Mouse (Mus musculus): ENCODE measurements around the gene Them4. TPM values are rescaled to one million over a fixed set of nuclear protein-coding genes. Genes with fewer than 3 reads are reported as not detected.
"Not testable (repeated sequence)": the region's sequence is repeated elsewhere in the genome, so short reads cannot be mapped to it uniquely, and the experiment has no call there.

The Them4 gene
- polyA plus RNA-seq (2012; rRNA removed), result 19.2 and 22.3 TPM in 2 replicates

DNA sequence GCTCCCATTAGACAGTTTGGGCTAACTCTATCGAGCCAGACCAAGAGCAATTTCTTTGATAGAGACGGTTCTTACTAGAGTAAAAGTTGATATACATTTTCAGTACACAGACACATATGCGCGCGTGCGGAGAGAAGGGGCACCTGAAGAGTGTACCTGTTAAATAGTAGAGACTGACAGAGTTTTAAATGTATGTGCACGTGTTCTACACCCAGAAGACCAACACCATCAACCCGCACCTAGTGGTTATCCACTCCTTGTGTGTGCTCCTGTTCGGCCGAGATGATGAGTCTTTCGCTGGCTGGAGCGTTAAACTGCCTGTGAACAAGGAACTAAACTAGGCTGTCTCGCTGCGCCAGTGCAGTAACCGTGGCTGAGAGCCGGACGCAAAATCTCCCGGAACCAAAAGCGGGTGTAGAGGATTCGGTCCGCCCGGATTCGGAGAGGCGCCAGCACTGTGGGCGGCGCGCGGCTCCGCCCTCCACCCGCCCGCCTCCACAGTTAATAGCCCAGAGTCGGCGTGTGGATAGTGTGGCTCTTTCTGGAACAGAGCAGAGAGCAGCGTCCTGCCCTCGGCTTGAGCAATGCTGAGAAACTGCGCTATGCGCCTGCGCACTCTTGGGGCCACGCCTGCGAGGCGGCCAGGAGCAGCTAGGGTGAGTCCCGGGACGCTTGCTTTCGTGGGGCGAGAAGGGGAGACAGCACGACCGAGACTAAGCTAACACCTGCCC lies at the start of gene Them4:
Gene Them4 (plus strand): TSS at position 457 of the 731 bp plus-strand sequence.
- DNase-seq (ENCODE audit: low read depth), result peak; percentile 96

DNA sequence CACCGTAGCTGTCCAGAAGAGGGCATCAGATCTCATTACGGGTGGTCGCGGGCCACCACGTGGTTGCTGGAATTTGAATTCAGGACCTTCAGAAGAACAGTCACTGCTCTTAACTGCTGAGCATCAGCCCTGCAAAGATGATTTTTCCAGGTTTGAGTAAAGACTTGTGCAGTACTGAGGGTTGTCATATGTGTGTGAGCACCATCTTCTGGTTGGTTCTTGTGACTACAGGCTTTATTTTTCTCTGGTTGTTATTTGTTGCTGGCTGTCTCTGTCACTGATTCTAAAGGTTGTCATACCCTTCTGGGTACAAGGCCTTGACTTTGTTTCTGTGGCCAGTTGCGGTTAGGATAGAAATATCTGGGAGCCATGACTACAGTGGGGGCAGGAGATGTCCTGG lies 49.3 kb upstream of the Them4 start:
- peak; percentile 43; the same call in 1 of the 2 replicates for TF ChIP-seq CTCF (IDR thresholded peaks at IDR 0.05; ENCODE audit: borderline replicate concordance, extremely low read depth, insufficient read depth, insufficient read length)
- no peak for TF ChIP-seq POLR2A (IDR thresholded peaks at IDR 0.05; ENCODE audit: borderline replicate concordance, extremely low read depth, insufficient read depth, insufficient read length, poor library complexity, severe bottlenecking)
- DNase-seq (ENCODE audit: low read depth), result peak; percentile 59

More for the DNA sequence above, at the start of gene Them4:
- peak; percentile 40; the same call in 1 of the 2 replicates for TF ChIP-seq POLR2A (IDR thresholded peaks at IDR 0.05; ENCODE audit: borderline replicate concordance, extremely low read depth, insufficient read depth, insufficient read length, poor library complexity, severe bottlenecking)
- TF ChIP-seq CTCF (IDR thresholded peaks at IDR 0.05; ENCODE audit: borderline replicate concordance, extremely low read depth, insufficient read depth, insufficient read length), result peak; percentile 17; the same call in 1 of the 2 replicates

DNA sequence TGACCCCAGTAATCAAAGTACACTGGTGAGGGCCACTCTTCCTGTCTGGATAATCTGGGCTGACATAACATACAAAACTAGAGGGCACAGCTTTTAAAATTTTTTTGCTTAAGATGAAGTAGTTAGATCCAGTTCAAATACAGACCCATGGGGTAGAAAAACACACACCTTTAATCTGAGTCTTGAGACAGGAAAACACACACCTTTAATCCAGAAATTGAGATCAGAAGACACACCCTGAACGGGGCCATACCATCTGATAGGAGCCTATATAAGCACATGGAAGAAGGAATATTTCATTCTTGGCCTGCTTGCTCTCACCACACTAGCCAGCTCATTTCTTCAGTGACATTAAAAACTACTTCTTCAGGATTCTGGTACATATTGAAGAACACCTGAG lies 46.2 kb upstream of the Them4 start, which contains the start of gene Gm4778:
Gene Gm4778 (plus strand): TSS at position 301 of the 400 bp plus-strand sequence.
- not testable (repeated sequence) for DNase-seq (ENCODE audit: low read depth)

DNA sequence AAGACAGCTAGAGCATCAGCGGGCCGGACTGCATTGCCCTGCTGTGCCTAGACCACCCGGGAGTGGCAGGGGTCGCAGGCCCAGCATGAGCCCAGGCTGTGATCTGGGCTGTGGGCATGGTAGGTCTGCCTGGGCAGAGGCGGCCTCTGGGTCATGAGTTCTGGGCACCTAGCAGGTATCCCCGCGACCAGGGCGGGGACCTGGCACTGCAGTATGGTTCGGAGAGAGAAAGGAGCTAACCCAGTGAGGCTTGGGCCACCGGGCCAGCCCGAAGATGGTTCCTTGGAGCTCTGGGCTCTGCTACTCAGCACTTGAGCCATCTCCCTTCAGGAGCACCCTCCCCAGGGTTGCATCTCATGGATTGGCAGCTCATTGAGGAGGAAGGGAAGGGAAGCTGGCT lies 33.9 kb upstream of the Them4 start:
- no peak for TF ChIP-seq CTCF (IDR thresholded peaks at IDR 0.05; ENCODE audit: borderline replicate concordance, extremely low read depth, insufficient read depth, insufficient read length)
- TF ChIP-seq POLR2A (IDR thresholded peaks at IDR 0.05; ENCODE audit: borderline replicate concordance, extremely low read depth, insufficient read depth, insufficient read length, poor library complexity, severe bottlenecking), result no peak
- no peak for DNase-seq (ENCODE audit: low read depth)

DNA sequence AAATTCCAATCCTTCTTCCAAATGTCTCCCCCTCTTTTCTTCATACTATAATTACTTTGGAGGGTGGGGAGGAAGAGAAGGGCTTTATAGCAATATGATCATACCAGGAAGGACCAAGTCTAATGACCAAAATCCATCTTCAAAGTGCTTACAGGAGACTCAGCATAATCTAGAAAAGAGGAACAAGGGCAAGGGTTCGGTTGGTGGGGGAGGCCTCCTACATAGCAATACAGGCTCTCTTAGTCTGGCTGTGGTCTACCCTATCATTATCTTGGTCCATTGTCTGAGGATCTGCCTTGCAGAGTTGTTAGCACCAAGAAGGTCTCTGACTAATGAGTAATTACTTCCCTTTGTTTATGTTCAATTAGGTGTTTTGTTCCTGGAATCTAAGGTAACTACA lies 4.4 kb upstream of the Them4 start:
- TF ChIP-seq CTCF (IDR thresholded peaks at IDR 0.05; ENCODE audit: borderline replicate concordance, extremely low read depth, insufficient read depth, insufficient read length) (no peak), POLR2A (IDR thresholded peaks at IDR 0.05; ENCODE audit: borderline replicate concordance, extremely low read depth, insufficient read depth, insufficient read length, poor library complexity, severe bottlenecking) (no peak)
- no peak for DNase-seq (ENCODE audit: low read depth)

DNA sequence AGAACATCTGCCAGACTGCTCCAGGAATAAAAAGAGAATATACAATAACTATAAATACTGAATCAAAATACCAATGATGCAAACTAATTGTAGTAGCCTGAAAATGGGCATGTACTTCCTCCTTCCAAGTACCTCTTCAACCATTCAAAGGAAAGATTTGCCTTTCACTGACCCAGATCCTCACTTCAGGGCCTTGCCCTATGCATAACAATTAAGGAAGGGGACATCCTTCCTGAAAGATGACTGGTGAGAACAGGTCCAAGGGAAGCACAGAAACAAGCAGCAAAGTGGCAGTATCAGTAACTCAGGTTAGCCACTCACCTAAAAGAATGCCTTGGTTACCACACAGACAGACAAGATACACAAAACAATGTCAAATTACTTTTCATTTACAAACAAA lies 2.9 kb upstream of the Them4 start:
- no peak for DNase-seq (ENCODE audit: low read depth)
- TF ChIP-seq CTCF (IDR thresholded peaks at IDR 0.05; ENCODE audit: borderline replicate concordance, extremely low read depth, insufficient read depth, insufficient read length) (no peak), POLR2A (IDR thresholded peaks at IDR 0.05; ENCODE audit: borderline replicate concordance, extremely low read depth, insufficient read depth, insufficient read length, poor library complexity, severe bottlenecking) (no peak)

DNA sequence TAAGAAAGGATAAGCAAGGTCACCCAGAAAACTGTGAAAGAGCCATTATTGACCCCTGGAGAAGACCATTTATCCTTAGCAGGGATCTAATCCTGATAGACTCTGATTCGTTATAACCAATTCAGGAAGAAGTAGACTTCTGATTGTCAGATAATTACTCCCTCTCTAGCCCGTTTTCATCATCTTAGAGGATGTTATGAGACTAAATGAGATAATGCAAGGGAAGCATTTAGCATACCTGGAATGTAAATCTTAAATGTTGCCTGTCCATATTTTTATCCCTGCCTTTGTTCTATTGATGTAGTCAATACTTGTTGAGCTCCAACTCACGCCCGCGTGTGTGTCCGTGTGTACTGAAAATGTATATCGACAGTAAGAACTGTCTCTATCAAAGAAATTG lies 602 bp downstream of the Them4 start:
- peak; percentile 37 for DNase-seq (ENCODE audit: low read depth)
- no peak for TF ChIP-seq CTCF (IDR thresholded peaks at IDR 0.05; ENCODE audit: borderline replicate concordance, extremely low read depth, insufficient read depth, insufficient read length)
- no peak for TF ChIP-seq POLR2A (IDR thresholded peaks at IDR 0.05; ENCODE audit: borderline replicate concordance, extremely low read depth, insufficient read depth, insufficient read length, poor library complexity, severe bottlenecking)

DNA sequence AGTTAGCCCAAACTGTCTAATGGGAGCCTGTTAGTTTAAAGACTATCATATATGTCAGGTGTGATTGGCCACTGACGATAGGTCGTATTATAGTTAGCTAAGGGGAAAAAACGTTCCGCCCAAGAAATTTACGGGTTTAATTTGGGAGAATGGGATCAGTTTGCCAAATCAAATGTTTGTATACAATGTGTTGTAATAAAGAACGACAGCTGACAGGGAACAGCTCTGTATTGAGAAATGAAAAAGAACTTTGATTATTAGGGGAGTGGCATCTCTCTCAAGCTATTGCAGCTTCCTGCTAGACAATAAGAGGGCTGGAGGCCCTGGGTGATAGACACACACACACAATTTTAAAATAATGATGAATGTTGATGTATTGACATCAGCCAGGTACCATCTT lies 1.0 kb downstream of the Them4 start:
- DNase-seq (ENCODE audit: low read depth), result peak; percentile 1
- TF ChIP-seq CTCF (IDR thresholded peaks at IDR 0.05; ENCODE audit: borderline replicate concordance, extremely low read depth, insufficient read depth, insufficient read length), result no peak
- no peak for TF ChIP-seq POLR2A (IDR thresholded peaks at IDR 0.05; ENCODE audit: borderline replicate concordance, extremely low read depth, insufficient read depth, insufficient read length, poor library complexity, severe bottlenecking)

DNA sequence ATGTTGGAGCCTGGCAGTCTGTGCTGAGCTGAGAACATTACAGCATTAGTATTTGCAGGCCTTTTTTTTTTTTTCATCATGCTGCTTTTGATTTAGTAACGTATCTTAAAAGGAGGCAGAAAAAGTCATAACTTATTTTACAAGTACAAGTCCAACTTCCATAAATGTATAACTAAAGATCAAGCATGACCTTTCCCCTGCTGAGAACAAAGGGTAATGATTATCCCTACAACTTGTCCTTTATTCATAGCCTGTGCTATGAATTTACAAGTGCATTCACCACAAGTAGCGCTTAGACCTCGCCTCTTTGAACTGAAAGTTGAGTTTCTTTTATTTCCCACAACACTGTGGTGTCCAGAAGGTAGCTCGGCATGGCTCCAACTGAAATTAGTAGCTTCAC lies 1.5 kb downstream of the Them4 start:
- peak; percentile 4 for DNase-seq (ENCODE audit: low read depth)
- TF ChIP-seq CTCF (IDR thresholded peaks at IDR 0.05; ENCODE audit: borderline replicate concordance, extremely low read depth, insufficient read depth, insufficient read length) (no peak), POLR2A (IDR thresholded peaks at IDR 0.05; ENCODE audit: borderline replicate concordance, extremely low read depth, insufficient read depth, insufficient read length, poor library complexity, severe bottlenecking) (no peak)

DNA sequence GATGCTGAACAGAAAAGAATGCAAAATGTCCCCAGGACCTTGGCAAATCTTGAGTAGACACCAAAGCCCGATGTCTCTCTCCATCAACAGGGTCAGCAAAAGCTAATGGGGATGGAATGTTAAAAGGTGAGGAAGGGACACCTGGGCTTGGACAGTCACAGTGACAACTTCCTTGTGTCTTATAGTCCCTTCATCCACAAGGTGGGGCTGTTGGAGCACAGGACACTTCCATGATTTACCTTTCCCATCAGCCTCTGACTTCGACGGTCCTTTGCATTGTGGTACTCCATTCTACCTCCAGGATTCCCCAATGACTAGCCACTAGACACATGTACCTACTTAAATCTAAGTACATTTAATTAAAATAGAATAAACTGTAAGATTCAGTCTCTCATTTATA lies 18.8 kb downstream of the Them4 start:
- peak; percentile 11 for DNase-seq (ENCODE audit: low read depth)
- TF ChIP-seq CTCF (IDR thresholded peaks at IDR 0.05; ENCODE audit: borderline replicate concordance, extremely low read depth, insufficient read depth, insufficient read length), result peak; percentile 37; the same call in 1 of the 2 replicates
- TF ChIP-seq POLR2A (IDR thresholded peaks at IDR 0.05; ENCODE audit: borderline replicate concordance, extremely low read depth, insufficient read depth, insufficient read length, poor library complexity, severe bottlenecking), result no peak

DNA sequence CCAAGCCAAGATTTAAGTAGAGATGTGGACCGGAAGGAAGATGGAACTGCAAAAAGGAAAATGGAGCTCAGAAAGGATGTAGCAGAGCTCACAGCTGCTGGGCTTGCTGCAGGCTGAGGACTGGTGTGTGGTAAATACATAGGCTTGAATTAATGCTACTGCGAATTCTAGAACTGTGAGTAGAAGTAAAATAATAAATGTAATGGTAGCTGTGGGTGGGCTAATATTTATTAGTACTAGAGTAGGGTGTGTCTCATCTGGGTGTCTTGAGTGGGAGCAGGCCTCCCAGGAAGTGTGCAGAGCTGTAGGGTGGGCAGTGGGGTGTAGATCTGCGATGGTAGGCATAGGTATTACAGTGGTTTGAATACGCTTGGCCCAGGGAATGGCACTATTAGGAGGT lies 24.6 kb downstream of the Them4 start:
- DNase-seq (ENCODE audit: low read depth), result no peak
- TF ChIP-seq CTCF (IDR thresholded peaks at IDR 0.05; ENCODE audit: borderline replicate concordance, extremely low read depth, insufficient read depth, insufficient read length), result no peak
- no peak for TF ChIP-seq POLR2A (IDR thresholded peaks at IDR 0.05; ENCODE audit: borderline replicate concordance, extremely low read depth, insufficient read depth, insufficient read length, poor library complexity, severe bottlenecking)

DNA sequence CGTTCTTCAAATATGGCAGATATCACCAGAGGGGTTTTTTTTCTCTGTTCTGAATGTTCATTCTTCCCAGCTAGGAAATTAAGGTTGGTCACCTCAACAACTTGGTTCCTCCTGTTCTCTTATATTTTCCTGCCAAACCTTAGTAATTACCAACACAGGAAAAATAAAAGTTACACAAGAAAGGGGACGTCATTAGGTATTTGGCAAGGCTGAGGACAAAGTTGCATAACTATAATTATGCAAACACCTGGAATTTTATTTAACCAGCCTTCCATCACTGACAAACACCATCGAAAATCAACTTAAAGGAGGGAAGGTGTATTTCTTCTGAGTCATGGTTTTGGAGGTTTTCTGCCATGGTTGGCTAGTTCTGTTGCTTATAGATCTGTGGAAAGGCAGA lies 28.6 kb downstream of the Them4 start:
- TF ChIP-seq POLR2A (IDR thresholded peaks at IDR 0.05; ENCODE audit: borderline replicate concordance, extremely low read depth, insufficient read depth, insufficient read length, poor library complexity, severe bottlenecking), result no peak
- TF ChIP-seq CTCF (IDR thresholded peaks at IDR 0.05; ENCODE audit: borderline replicate concordance, extremely low read depth, insufficient read depth, insufficient read length), result no peak
- DNase-seq (ENCODE audit: low read depth), result no peak
